Mouse (Mus musculus) embryo, embryonic 9.5 days (tissue): ENCODE measurements around the gene Rhbdf2.
"Not testable (repeated sequence)": the region's sequence is repeated elsewhere in the genome, so short reads cannot be mapped to it uniquely, and the experiment has no call there.

ENCODE experiments used
- DNase-seq: peaks from one replicate; pipeline ENCODE4 v3.0.0-alpha.2; 2017; ENCODE audit errors: extremely low spot score

The Rhbdf2 gene

GRCm38 (mm10) chr11:116626299-116627071 lies at the start of gene Rhbdf2:
Gene Rhbdf2 (minus strand): TSS chr11:116627019.
- DNase-seq = no peak

- DNase-seq = no peak
Observed at GRCm38 (mm10) chr11:116676175-116676976, 49.6 kb upstream of the Rhbdf2 start.

GRCm38 (mm10) chr11:116675429-116675828 lies 48.6 kb upstream of the Rhbdf2 start:
- not testable (repeated sequence) for DNase-seq

GRCm38 (mm10) chr11:116674616-116675379 lies 48.0 kb upstream of the Rhbdf2 start:
- DNase-seq = no peak

GRCm38 (mm10) chr11:116673410-116673809 lies 46.6 kb upstream of the Rhbdf2 start:
- DNase-seq = no peak

- no peak for DNase-seq
Observed at GRCm38 (mm10) chr11:116672595-116672994, 45.8 kb upstream of the Rhbdf2 start.

- no peak for DNase-seq
Observed at GRCm38 (mm10) chr11:116671845-116672434, 45.1 kb upstream of the Rhbdf2 start.

- peak; percentile 97 for DNase-seq
Observed at GRCm38 (mm10) chr11:116671112-116671844, 44.5 kb upstream of the Rhbdf2 start.

- DNase-seq = no peak
Observed at GRCm38 (mm10) chr11:116670386-116670785, 43.6 kb upstream of the Rhbdf2 start.

- no peak for DNase-seq
Observed at GRCm38 (mm10) chr11:116669787-116670365, 43.1 kb upstream of the Rhbdf2 start.

GRCm38 (mm10) chr11:116669316-116669715 lies 42.5 kb upstream of the Rhbdf2 start:
- no peak for DNase-seq

- no peak for DNase-seq
Observed at GRCm38 (mm10) chr11:116668839-116669238, 42.0 kb upstream of the Rhbdf2 start.

GRCm38 (mm10) chr11:116668381-116668825 lies 41.6 kb upstream of the Rhbdf2 start:
- no peak for DNase-seq

GRCm38 (mm10) chr11:116667930-116668329 lies 41.1 kb upstream of the Rhbdf2 start:
- no peak for DNase-seq

GRCm38 (mm10) chr11:116667012-116667411 lies 40.2 kb upstream of the Rhbdf2 start:
- DNase-seq = not testable (repeated sequence)

GRCm38 (mm10) chr11:116666566-116666965 lies 39.7 kb upstream of the Rhbdf2 start:
- no peak for DNase-seq

- DNase-seq = no peak
Observed at GRCm38 (mm10) chr11:116665289-116665688, 38.5 kb upstream of the Rhbdf2 start.

- DNase-seq = no peak
Observed at GRCm38 (mm10) chr11:116661948-116662377, 35.1 kb upstream of the Rhbdf2 start.

GRCm38 (mm10) chr11:116661291-116661947 lies 34.6 kb upstream of the Rhbdf2 start:
- no peak for DNase-seq

GRCm38 (mm10) chr11:116660181-116660580 lies 33.4 kb upstream of the Rhbdf2 start:
- DNase-seq = no peak
